ENCODE assay signal across 19 mouse cellular contexts in the genomic region with DNA sequence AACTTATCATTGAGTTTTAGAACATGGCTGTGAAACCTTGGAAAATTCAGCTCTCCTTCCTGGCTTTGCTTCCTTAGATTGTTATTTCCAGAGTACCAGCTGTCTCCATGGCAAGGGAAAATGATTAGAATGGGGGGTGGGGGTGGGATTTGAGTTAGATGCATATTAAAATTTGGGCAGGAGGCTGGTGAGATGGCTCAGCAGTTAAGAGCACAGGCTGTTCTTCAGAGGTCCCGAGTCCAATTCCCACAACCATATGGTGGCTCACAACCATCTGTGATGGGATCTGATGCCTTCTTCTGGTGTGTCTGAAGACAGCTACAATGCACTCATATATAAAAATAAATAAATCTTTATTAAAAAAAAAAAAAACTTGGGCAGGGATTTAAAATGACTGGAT. TPM values are rescaled to one million over a fixed set of nuclear protein-coding genes. Genes with fewer than 3 reads are reported as not detected.
DNase-seq lines count a peak whose midpoint lies in the region; ATAC-seq and TF ChIP-seq lines count a peak whose summit lies in the region.
"Had no signal": no experiment of that assay in that cellular context is flagged by ENCODE, and none has a peak within 500 bp of the region (broad histone marks: within the 10 kb centered on the region; RNA-seq: fewer than 3 reads in every experiment).

No protein-coding gene starts in this region.

- peak; percentile 22 for DNase-seq in heart, embryonic 10.5 days (ENCODE audit: low spot score)
- peak; percentile 46 for DNase-seq in brain, embryonic 18.5 days (ENCODE audit: low read depth, low spot score)
- peak; percentile 71 for DNase-seq in forebrain, postnatal 0 days
- DNase-seq in layer of hippocampus, postnatal 36 days, result peak; percentile 48 to 52
- no peak for DNase-seq in left cerebral cortex, adult 18-20 months (ENCODE audit: low spot score in 2 of 2)
- no peak for DNase-seq in kidney, adult 9 months
- DNase-seq: cerebellum, adult 11 months; heart, postnatal 36 days; liver, postnatal 0 days; lung, postnatal 14 days; thymus, adult 2 months had no signal

- no peaks in the 10 kb centered on the region for H3K9me3 ChIP-seq in heart, embryonic 10.5 days
- H3K9me3 ChIP-seq in heart, embryonic 12.5 days (replicated peaks), result no peaks in the 10 kb centered on the region
- H3K9me3 ChIP-seq in forebrain, postnatal 0 days (ENCODE audit: low read length), result no peaks in the 10 kb centered on the region
- H3K9me3 ChIP-seq: limb, embryonic 10.5 days; megakaryocyte, embryonic 14.5 days; neural tube, embryonic 15.5 days had no signal

- peaks cover 3% of the 10 kb centered on the region for H3K4me1 ChIP-seq in heart, embryonic 10.5 days
- peaks cover 6% of the 10 kb centered on the region for H3K4me1 ChIP-seq in heart, embryonic 12.5 days (replicated peaks)
- H3K4me1 ChIP-seq in forebrain, postnatal 0 days (ENCODE audit: insufficient read depth), result peaks cover 7% of the 10 kb centered on the region

- no peak overlapping the region for H3K9ac ChIP-seq in heart, embryonic 12.5 days
- no peak overlapping the region for H3K9ac ChIP-seq in forebrain, postnatal 0 days
- H3K9ac ChIP-seq: liver, postnatal 0 days; neural tube, embryonic 15.5 days had no signal

- peaks cover 83% of the 10 kb centered on the region for H3K36me3 ChIP-seq in heart, embryonic 10.5 days
- H3K36me3 ChIP-seq in heart, embryonic 12.5 days, result peaks cover 80% of the 10 kb centered on the region
- H3K36me3 ChIP-seq in forebrain, postnatal 0 days (ENCODE audit: insufficient read depth), result peaks cover 61% of the 10 kb centered on the region

- H3K4me2 ChIP-seq in heart, embryonic 12.5 days, result no peak overlapping the region
- H3K4me2 ChIP-seq in forebrain, postnatal 0 days (ENCODE audit: low read depth), result no peak overlapping the region
- H3K4me2 ChIP-seq: neural tube, embryonic 15.5 days had no signal

- 81% methylated on average over 1 of the region's 1 CpGs for WGBS in heart, embryonic 10.5 days
- WGBS in heart, embryonic 12.5 days, result 79% methylated on average over 1 of the region's 1 CpGs
- 50% methylated on average over 1 of the region's 1 CpGs for WGBS in forebrain, postnatal 0 days

- ATAC-seq in heart, embryonic 12.5 days (ENCODE audit: insufficient number of reproducible peaks, low FRiP score), result no peak
- ATAC-seq in forebrain, postnatal 0 days, result peak; percentile 68
- ATAC-seq: hindbrain, embryonic 16.5 days; intestine, postnatal 0 days; liver, postnatal 0 days; midbrain, embryonic 16.5 days had no signal

- no peak overlapping the region for H3K27ac ChIP-seq in heart, embryonic 10.5 days
- no peak overlapping the region for H3K27ac ChIP-seq in heart, embryonic 12.5 days (ENCODE audit: poor library complexity, severe bottlenecking)
- peak overlapping the region; percentile 29; the same call in 1 of the 2 replicates for H3K27ac ChIP-seq in forebrain, postnatal 0 days (ENCODE audit: low read depth, low read length)
- H3K27ac ChIP-seq: kidney, postnatal 0 days; limb, embryonic 10.5 days; neural tube, embryonic 15.5 days had no signal

- no peaks in the 10 kb centered on the region for H3K27me3 ChIP-seq in heart, embryonic 10.5 days (ENCODE audit: insufficient read depth, poor library complexity, severe bottlenecking)
- no peaks in the 10 kb centered on the region for H3K27me3 ChIP-seq in heart, embryonic 12.5 days (replicated peaks)
- no peaks in the 10 kb centered on the region for H3K27me3 ChIP-seq in forebrain, postnatal 0 days (ENCODE audit: insufficient read depth, low read length)
- H3K27me3 ChIP-seq: megakaryocyte, embryonic 14.5 days; neural tube, embryonic 15.5 days had no signal

- H3K4me3 ChIP-seq in heart, embryonic 10.5 days, result no peak overlapping the region
- no peak overlapping the region for H3K4me3 ChIP-seq in heart, embryonic 12.5 days
- no peak overlapping the region for H3K4me3 ChIP-seq in forebrain, postnatal 0 days (ENCODE audit: low read depth, low read length)
- H3K4me3 ChIP-seq: limb, embryonic 10.5 days; megakaryocyte, embryonic 14.5 days; neural tube, embryonic 15.5 days had no signal

- no peak for TF ChIP-seq CTCF in forebrain, postnatal 0 days (IDR thresholded peaks at IDR 0.05; ENCODE audit: low read depth)

RNA-seq across cellular contexts. Expression of a gene that starts 6.4 kb away (rescaled TPM):
- 125 and 145 TPM in 2 replicates for polyA plus RNA-seq in heart, embryonic 10.5 days (2016; fragmentation: Nextera tagmentation; extraction: Ambion mirVana)
- 105 and 106 TPM in 2 replicates for polyA plus RNA-seq in heart, embryonic 12.5 days (2016; fragmentation: Nextera tagmentation; extraction: Ambion mirVana)
- 83.2 and 108 TPM in 2 replicates for total RNA-seq in forebrain, postnatal 0 days (2014; rRNA removed)
- polyA plus RNA-seq in forebrain, postnatal 0 days (2015; fragmentation: Nextera tagmentation; extraction: Ambion mirVana), result 181 and 209 TPM in 2 replicates
- 100 to 1,000 TPM; 107 to 109 TPM for total RNA-seq in layer of hippocampus, postnatal 36 days (2021)
- 10 to 100 TPM; 63.7 to 64.9 TPM for total RNA-seq in left cerebral cortex, adult 18-20 months (2021)

RNA-seq across cellular contexts. Expression of a gene that starts 6.6 kb away (rescaled TPM):
- polyA plus RNA-seq in heart, embryonic 10.5 days (2016; fragmentation: Nextera tagmentation; extraction: Ambion mirVana), result 40.5 and 42.2 TPM in 2 replicates
- polyA plus RNA-seq in heart, embryonic 12.5 days (2016; fragmentation: Nextera tagmentation; extraction: Ambion mirVana), result 39.7 and 40.1 TPM in 2 replicates
- total RNA-seq in forebrain, postnatal 0 days (2014; rRNA removed), result 24.0 and 27.1 TPM in 2 replicates
- 21.9 and 24.7 TPM in 2 replicates for polyA plus RNA-seq in forebrain, postnatal 0 days (2015; fragmentation: Nextera tagmentation; extraction: Ambion mirVana)
- 10 to 100 TPM; 38.5 to 42.3 TPM for total RNA-seq in layer of hippocampus, postnatal 36 days (2021)
- 10 to 100 TPM; 28.5 to 32.4 TPM for total RNA-seq in left cerebral cortex, adult 18-20 months (2021)

RNA-seq across cellular contexts. Expression of a gene that starts 23.9 kb away (rescaled TPM):
- polyA plus RNA-seq in heart, embryonic 10.5 days (2016; fragmentation: Nextera tagmentation; extraction: Ambion mirVana), result 23.3 and 30.8 TPM in 2 replicates
- polyA plus RNA-seq in heart, embryonic 12.5 days (2016; fragmentation: Nextera tagmentation; extraction: Ambion mirVana), result 26.7 and 29.6 TPM in 2 replicates
- total RNA-seq in forebrain, postnatal 0 days (2014; rRNA removed), result 160 and 161 TPM in 2 replicates
- polyA plus RNA-seq in forebrain, postnatal 0 days (2015; fragmentation: Nextera tagmentation; extraction: Ambion mirVana), result 76.1 and 86.1 TPM in 2 replicates
- total RNA-seq in layer of hippocampus, postnatal 36 days (2021), result 100 to 1,000 TPM; 109 to 111 TPM
- 100 to 1,000 TPM in 1 of 2 experiments, 10 to 100 TPM in 1; 95.3 to 103 TPM for total RNA-seq in left cerebral cortex, adult 18-20 months (2021)

RNA-seq across cellular contexts. Expression of a gene that starts 24.0 kb away (rescaled TPM):
- 28.3 and 29.4 TPM in 2 replicates for polyA plus RNA-seq in heart, embryonic 10.5 days (2016; fragmentation: Nextera tagmentation; extraction: Ambion mirVana)
- polyA plus RNA-seq in heart, embryonic 12.5 days (2016; fragmentation: Nextera tagmentation; extraction: Ambion mirVana), result 23.2 and 26.1 TPM in 2 replicates
- total RNA-seq in forebrain, postnatal 0 days (2014; rRNA removed), result 19.8 and 23.1 TPM in 2 replicates
- 3.6 and 6.2 TPM in 2 replicates for polyA plus RNA-seq in forebrain, postnatal 0 days (2015; fragmentation: Nextera tagmentation; extraction: Ambion mirVana)
- total RNA-seq in layer of hippocampus, postnatal 36 days (2021), result 10 to 100 TPM; 17.7 to 19.8 TPM
- 10 to 100 TPM; 17.4 to 18.3 TPM for total RNA-seq in left cerebral cortex, adult 18-20 months (2021)

Comparison
In these comparisons a context has a peak if more than half of its experiments do, and no peak if none do; other contexts are left out.
1. DNase-seq: peak in heart, embryonic 10.5 days (single experiment), brain, embryonic 18.5 days (single experiment), forebrain, postnatal 0 days (single experiment) and layer of hippocampus, postnatal 36 days (2 of 2); none in left cerebral cortex, adult 18-20 months (0 of 2) and kidney, adult 9 months (single experiment).